ENCODE assay signal across 20 mouse cellular contexts in the genomic region with DNA sequence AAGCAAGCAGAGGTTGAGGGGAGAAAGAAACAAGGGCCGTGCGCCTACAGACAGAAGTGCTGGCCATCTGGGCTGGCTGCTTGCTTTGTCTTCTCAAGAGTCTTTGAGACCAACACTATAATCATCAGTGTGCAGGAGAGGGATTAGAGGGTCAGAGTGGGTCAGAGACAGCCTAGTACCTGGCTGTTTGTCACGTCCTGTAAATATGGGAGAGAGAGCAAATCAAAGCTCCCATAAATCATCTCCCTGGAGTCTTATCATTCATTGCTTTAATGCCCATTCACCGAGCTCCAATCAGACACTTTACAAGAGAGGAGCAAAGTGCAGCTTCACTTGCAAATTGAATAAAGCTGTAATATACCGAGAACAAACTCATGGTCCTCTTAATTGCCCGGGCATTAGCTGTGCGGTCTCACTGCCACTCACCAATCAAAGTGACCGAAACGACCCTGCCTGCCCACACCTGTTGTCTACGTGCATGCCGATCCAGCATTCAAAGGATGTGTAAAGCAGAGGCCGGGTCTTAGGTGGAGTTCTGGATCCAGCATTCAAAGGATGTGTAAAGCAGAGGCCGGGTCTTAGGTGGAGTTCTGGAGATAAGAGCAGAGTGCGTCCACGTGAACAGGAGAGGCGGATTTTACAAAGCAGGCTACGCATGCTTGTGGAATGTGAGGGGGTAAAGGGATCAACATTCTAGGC. TPM values are rescaled to one million over a fixed set of nuclear protein-coding genes. Genes with fewer than 3 reads are reported as not detected.
DNase-seq lines count a peak whose midpoint lies in the region; ATAC-seq and TF ChIP-seq lines count a peak whose summit lies in the region.
"Had no signal": no experiment of that assay in that cellular context is flagged by ENCODE, and none has a peak within 500 bp of the region (broad histone marks: within the 10 kb centered on the region; RNA-seq: fewer than 3 reads in every experiment).

No protein-coding gene starts in this region.

- H3K27me3 ChIP-seq in embryonic facial prominence, embryonic 12.5 days: no peaks in the 10 kb centered on the region
- H3K27me3 ChIP-seq in embryonic facial prominence, embryonic 10.5 days (replicated peaks; ENCODE audit: low read depth, poor library complexity, severe bottlenecking): no peaks in the 10 kb centered on the region
- H3K27me3 ChIP-seq in heart, postnatal 0 days (ENCODE audit: control insufficient read depth, insufficient read depth, low read length): no peaks in the 10 kb centered on the region
- no peaks in the 10 kb centered on the region for H3K27me3 ChIP-seq in intestine, embryonic 16.5 days (replicated peaks; ENCODE audit: control insufficient read depth, insufficient read depth, low read length)
- no peaks in the 10 kb centered on the region for H3K27me3 ChIP-seq in stomach, embryonic 16.5 days (ENCODE audit: control insufficient read depth, insufficient read depth, low read length)
- H3K27me3 ChIP-seq: forebrain, embryonic 12.5 days; lung, embryonic 15.5 days; megakaryocyte, embryonic 14.5 days had no signal

- H3K4me3 ChIP-seq in embryonic facial prominence, embryonic 12.5 days: no peak overlapping the region
- no peak overlapping the region for H3K4me3 ChIP-seq in embryonic facial prominence, embryonic 10.5 days
- no peak overlapping the region for H3K4me3 ChIP-seq in heart, postnatal 0 days (ENCODE audit: low read depth, low read length)
- H3K4me3 ChIP-seq in intestine, embryonic 16.5 days (ENCODE audit: low read length): peak overlapping the region; percentile 42
- no peak overlapping the region for H3K4me3 ChIP-seq in stomach, embryonic 16.5 days (replicated peaks; ENCODE audit: low read length)
- H3K4me3 ChIP-seq: forebrain, embryonic 12.5 days; layer of hippocampus, adult 2 months; lung, embryonic 15.5 days; megakaryocyte, embryonic 14.5 days had no signal

- no peak overlapping the region for H3K9ac ChIP-seq in embryonic facial prominence, embryonic 12.5 days
- H3K9ac ChIP-seq in heart, postnatal 0 days (replicated peaks; ENCODE audit: low read depth, low read length): no peak overlapping the region
- H3K9ac ChIP-seq in intestine, embryonic 16.5 days (ENCODE audit: low read depth, low read length): peak overlapping the region; percentile 61; the same call in 1 of the 2 replicates
- H3K9ac ChIP-seq in stomach, embryonic 16.5 days (ENCODE audit: low read length): no peak overlapping the region
- H3K9ac ChIP-seq: forebrain, embryonic 12.5 days; lung, embryonic 15.5 days had no signal

- TF ChIP-seq EP300 in heart, postnatal 0 days (IDR thresholded peaks at IDR 0.05; ENCODE audit: low read depth): no peak

- intact Hi-C loops in left cerebral cortex, postnatal 14 days (cut with DNase I): no loop called here
- intact Hi-C loops in left cerebral cortex, postnatal 4 days (cut with DNase I): no loop called here

- no peaks in the 10 kb centered on the region for H3K9me3 ChIP-seq in embryonic facial prominence, embryonic 12.5 days
- H3K9me3 ChIP-seq in embryonic facial prominence, embryonic 10.5 days: no peaks in the 10 kb centered on the region
- no peaks in the 10 kb centered on the region for H3K9me3 ChIP-seq in heart, postnatal 0 days (replicated peaks; ENCODE audit: control insufficient read depth, low read length)
- no peaks in the 10 kb centered on the region for H3K9me3 ChIP-seq in intestine, embryonic 16.5 days (ENCODE audit: control insufficient read depth, low read length)
- no peaks in the 10 kb centered on the region for H3K9me3 ChIP-seq in stomach, embryonic 16.5 days (replicated peaks; ENCODE audit: control insufficient read depth, low read length)
- H3K9me3 ChIP-seq: forebrain, embryonic 12.5 days; lung, embryonic 15.5 days; megakaryocyte, embryonic 14.5 days had no signal

- no peak overlapping the region for H3K27ac ChIP-seq in embryonic facial prominence, embryonic 12.5 days
- no peak overlapping the region for H3K27ac ChIP-seq in embryonic facial prominence, embryonic 10.5 days (replicated peaks)
- no peak overlapping the region for H3K27ac ChIP-seq in heart, postnatal 0 days (ENCODE audit: low read depth)
- peak overlapping the region; percentile 88 for H3K27ac ChIP-seq in intestine, embryonic 16.5 days (ENCODE audit: low read length)
- no peak overlapping the region for H3K27ac ChIP-seq in stomach, embryonic 16.5 days (ENCODE audit: low read length)
- H3K27ac ChIP-seq: forebrain, embryonic 12.5 days; kidney, postnatal 0 days; layer of hippocampus, adult 2 months; lung, embryonic 15.5 days had no signal

- TF ChIP-seq CTCF in heart, postnatal 0 days (IDR thresholded peaks at IDR 0.05; ENCODE audit: low read depth): no peak

- no peaks in the 10 kb centered on the region for H3K36me3 ChIP-seq in embryonic facial prominence, embryonic 12.5 days
- H3K36me3 ChIP-seq in embryonic facial prominence, embryonic 10.5 days (replicated peaks): no peaks in the 10 kb centered on the region
- no peaks in the 10 kb centered on the region for H3K36me3 ChIP-seq in heart, postnatal 0 days (replicated peaks; ENCODE audit: control insufficient read depth, insufficient read depth, low read length)
- no peaks in the 10 kb centered on the region for H3K36me3 ChIP-seq in intestine, embryonic 16.5 days (ENCODE audit: control insufficient read depth, insufficient read depth, low read length)
- no peaks in the 10 kb centered on the region for H3K36me3 ChIP-seq in stomach, embryonic 16.5 days (ENCODE audit: control insufficient read depth, insufficient read depth, low read length)
- H3K36me3 ChIP-seq: forebrain, embryonic 12.5 days; lung, embryonic 15.5 days had no signal

- no peak for ATAC-seq in embryonic facial prominence, embryonic 12.5 days (ENCODE audit: insufficient number of reproducible peaks, insufficient read depth, low FRiP score, low TSS enrichment)
- no peak for ATAC-seq in heart, postnatal 0 days (ENCODE audit: insufficient read depth, low read depth)
- peak; percentile 91 for ATAC-seq in intestine, embryonic 16.5 days
- ATAC-seq in stomach, embryonic 16.5 days (ENCODE audit: insufficient read depth, low FRiP score): peak; percentile 76
- ATAC-seq: CD4-positive, CD25-positive, alpha-beta regulatory T cell, adult 4 months; midbrain, embryonic 16.5 days had no signal

- no peak for DNase-seq in embryonic facial prominence, embryonic 10.5 days (ENCODE audit: low spot score)
- peak; percentile 41 for DNase-seq in heart, postnatal 0 days (ENCODE audit: low spot score)
- no peak for DNase-seq in heart, adult 18-20 months
- DNase-seq in left cerebral cortex, postnatal 14 days (ENCODE audit: low spot score in 2 of 2): no peak
- DNase-seq in left cerebral cortex, postnatal 4 days: no peak
- DNase-seq: adrenal gland, adult 8-10 months; cerebellum, postnatal 10 days; gastrocnemius, postnatal 10 days; right cerebral cortex, adult 18-20 months had no signal

- 68% methylated on average over 17 of the region's 17 CpGs for WGBS in embryonic facial prominence, embryonic 12.5 days
- 74% methylated on average over 17 of the region's 17 CpGs for WGBS in embryonic facial prominence, embryonic 10.5 days
- WGBS in heart, postnatal 0 days: 42% methylated on average over 17 of the region's 17 CpGs
- 42% methylated on average over 17 of the region's 17 CpGs for WGBS in intestine, embryonic 16.5 days
- 43% methylated on average over 17 of the region's 17 CpGs for WGBS in stomach, embryonic 16.5 days

- 0 out of 2 replicates have a peak overlapping the region, but pooled peaks have one; percentile 7 for H3K4me2 ChIP-seq in embryonic facial prominence, embryonic 12.5 days (replicated peaks)
- peak overlapping the region; percentile 15; the same call in 1 of the 2 replicates for H3K4me2 ChIP-seq in heart, postnatal 0 days (ENCODE audit: low read depth, low read length)
- peak overlapping the region; percentile 54 for H3K4me2 ChIP-seq in intestine, embryonic 16.5 days (ENCODE audit: low read depth, low read length)
- peak overlapping the region; percentile 19; the same call in 1 of the 2 replicates for H3K4me2 ChIP-seq in stomach, embryonic 16.5 days (ENCODE audit: low read depth, low read length)
- H3K4me2 ChIP-seq: forebrain, embryonic 12.5 days; lung, embryonic 15.5 days had no signal

- H3K4me1 ChIP-seq in embryonic facial prominence, embryonic 12.5 days: no peaks in the 10 kb centered on the region
- peaks cover 29% of the 10 kb centered on the region for H3K4me1 ChIP-seq in embryonic facial prominence, embryonic 10.5 days
- peaks cover 10% of the 10 kb centered on the region for H3K4me1 ChIP-seq in heart, postnatal 0 days (ENCODE audit: control insufficient read depth, insufficient read depth)
- H3K4me1 ChIP-seq in intestine, embryonic 16.5 days (ENCODE audit: control insufficient read depth, insufficient read depth, low read length): 0 out of 2 replicates have a peak, but pooled peaks cover 8% of the 10 kb centered on the region
- no peaks in the 10 kb centered on the region for H3K4me1 ChIP-seq in stomach, embryonic 16.5 days (ENCODE audit: control insufficient read depth, insufficient read depth, low read length)

RNA-seq across cellular contexts. Expression of a gene that starts 15.0 kb away (rescaled TPM):
- polyA plus RNA-seq in embryonic facial prominence, embryonic 12.5 days (2016; fragmentation: Nextera tagmentation; extraction: Ambion mirVana): 89.6 and 93.6 TPM in 2 replicates
- polyA plus RNA-seq in embryonic facial prominence, embryonic 10.5 days (2016; fragmentation: Nextera tagmentation; extraction: Ambion mirVana): 120 and 124 TPM in 2 replicates
- total RNA-seq in heart, postnatal 0 days (2014; rRNA removed; ENCODE audit: low replicate concordance): 52.4 and 57.8 TPM in 2 replicates
- polyA plus RNA-seq in heart, postnatal 0 days (2015; fragmentation: Nextera tagmentation; extraction: Ambion mirVana): 43.6 and 56.7 TPM in 2 replicates
- 10 to 100 TPM in 1 of 2 experiments, 1 to 10 TPM in 1; 5.9 to 13.3 TPM for total RNA-seq in heart, adult 18-20 months (2021)
- 111 and 116 TPM in 2 replicates for polyA plus RNA-seq in intestine, embryonic 16.5 days (2015; fragmentation: Nextera tagmentation; extraction: Ambion mirVana)
- 55.6 and 58.0 TPM in 2 replicates for polyA plus RNA-seq in stomach, embryonic 16.5 days (2015; fragmentation: Nextera tagmentation; extraction: Ambion mirVana)
- total RNA-seq in left cerebral cortex, postnatal 14 days (2021): 10 to 100 TPM; 88.3 to 90.2 TPM
- 100 to 1,000 TPM; 116 to 118 TPM for total RNA-seq in left cerebral cortex, postnatal 4 days (2021)
- total RNA-seq: MEL had no signal

RNA-seq across cellular contexts. Expression of a gene that starts 41.8 kb away (rescaled TPM):
- polyA plus RNA-seq in embryonic facial prominence, embryonic 12.5 days (2016; fragmentation: Nextera tagmentation; extraction: Ambion mirVana): 175 and 179 TPM in 2 replicates
- 179 TPM in 2 replicates for polyA plus RNA-seq in embryonic facial prominence, embryonic 10.5 days (2016; fragmentation: Nextera tagmentation; extraction: Ambion mirVana)
- 225 and 263 TPM in 2 replicates for total RNA-seq in heart, postnatal 0 days (2014; rRNA removed; ENCODE audit: low replicate concordance)
- 130 and 144 TPM in 2 replicates for polyA plus RNA-seq in heart, postnatal 0 days (2015; fragmentation: Nextera tagmentation; extraction: Ambion mirVana)
- total RNA-seq in heart, adult 18-20 months (2021): 100 to 1,000 TPM; 194 to 206 TPM
- polyA plus RNA-seq in intestine, embryonic 16.5 days (2015; fragmentation: Nextera tagmentation; extraction: Ambion mirVana): 74.2 and 78.7 TPM in 2 replicates
- polyA plus RNA-seq in stomach, embryonic 16.5 days (2015; fragmentation: Nextera tagmentation; extraction: Ambion mirVana): 132 and 133 TPM in 2 replicates
- total RNA-seq in left cerebral cortex, postnatal 14 days (2021): 10 to 100 TPM; 60.6 to 69.2 TPM
- 100 to 1,000 TPM; 114 to 124 TPM for total RNA-seq in left cerebral cortex, postnatal 4 days (2021)

Comparison
In these comparisons a context has a peak if more than half of its experiments do, and no peak if none do; other contexts are left out.
1. ATAC-seq: peak in intestine, embryonic 16.5 days (single experiment) and stomach, embryonic 16.5 days (single experiment); none in embryonic facial prominence, embryonic 12.5 days (single experiment) and heart, postnatal 0 days (single experiment).
2. Peak in every context shown above with its lines, with median percentiles within 50 percentile points of each other: H3K4me2 ChIP-seq.